Mouse (Mus musculus): ENCODE data around the gene Ptpn7.
"Not testable (repeated sequence)": the region's sequence is repeated elsewhere in the genome, so short reads cannot be mapped to it uniquely, and the experiment has no call there.

The Ptpn7 gene

DNA sequence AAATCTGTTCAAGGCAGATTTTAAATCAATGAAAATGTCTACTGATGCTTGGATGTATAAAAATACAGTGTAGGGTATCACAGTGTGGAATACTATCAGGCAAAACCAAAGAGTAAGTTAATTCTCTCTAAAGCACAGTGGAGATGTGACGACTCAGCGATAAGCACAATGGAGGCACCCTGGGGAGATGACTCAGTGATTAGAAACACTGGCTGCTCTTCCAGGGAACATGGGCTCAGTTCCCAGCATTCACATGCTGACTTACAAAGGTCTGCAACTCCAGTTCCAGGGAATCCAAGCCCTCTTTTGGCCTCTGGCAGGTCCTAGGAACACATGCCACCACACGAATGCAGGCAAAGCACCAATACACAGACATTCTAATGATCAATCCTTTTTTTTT, 55.7 kb downstream of the Ptpn7 start:
- DNase-seq, result no peak

DNA sequence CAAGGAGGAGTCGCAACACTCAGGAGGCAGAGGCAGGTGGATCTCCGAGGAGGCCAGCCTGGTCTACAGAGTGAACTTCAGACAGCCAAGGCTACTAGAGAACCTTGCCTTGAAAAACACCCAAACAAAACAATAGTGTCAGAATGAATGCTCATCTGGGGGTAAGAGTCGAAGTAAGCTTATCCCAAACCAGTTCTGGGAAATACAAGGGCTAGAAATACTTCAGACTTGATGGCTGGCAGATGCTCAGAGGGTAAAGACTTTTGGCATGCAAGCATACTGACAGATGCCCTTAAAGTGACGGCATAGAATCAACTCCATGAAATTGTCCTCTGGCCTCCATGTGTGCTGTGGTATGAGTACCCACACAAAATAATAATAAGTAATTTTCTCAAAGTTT, 56.7 kb downstream of the Ptpn7 start:
- no peak for DNase-seq

DNA sequence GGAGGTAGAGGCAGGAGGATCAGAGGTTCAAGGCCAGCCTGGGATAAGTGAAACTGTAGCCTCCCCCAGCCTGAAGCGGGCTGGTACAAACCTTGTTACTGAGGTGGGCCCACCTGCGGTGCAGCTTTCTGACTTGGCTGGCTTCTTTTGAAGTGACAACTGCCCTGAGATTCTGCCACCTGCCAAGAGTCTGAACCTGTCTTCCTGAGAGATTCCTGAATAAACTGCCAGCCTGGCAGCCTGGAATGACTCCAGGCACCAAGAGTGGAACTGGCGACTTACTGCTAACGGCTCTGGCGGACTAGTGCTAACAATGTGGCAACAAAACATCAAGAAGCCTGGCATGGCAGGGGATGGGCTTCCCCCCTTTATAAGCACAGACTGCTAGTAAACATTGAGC, 61.8 kb downstream of the Ptpn7 start:
- not testable (repeated sequence) for DNase-seq
